Mouse (Mus musculus) spleen, adult 2 months (tissue): ENCODE results near the gene Mapk14. TPM values are rescaled to one million over a fixed set of nuclear protein-coding genes. Genes with fewer than 3 reads are reported as not detected.

Source experiments
- DNase-seq, 2 experiments: peaks; one replicate each; pipeline versions ENCODE4 v3.0.0 to v3.0.0-alpha.2; 2012 to 2021; ENCODE audit warnings: low spot score in 2 of 2, low read depth in 1 of 2
- H3K27ac ChIP-seq: fragments of 200-500 bp; 2 replicates; pipeline ENCODE4 v1.5.1; 2012; ENCODE audit warnings: low read length, inconsistent platforms; ENCODE audit not compliant: insufficient read depth
- H3K27me3 ChIP-seq: fragments of 200-500 bp; 2 replicates; pipeline ENCODE4 v1.6.1; 2012; ENCODE audit warnings: mild to moderate bottlenecking, moderate library complexity, low read length, inconsistent platforms; ENCODE audit not compliant: control insufficient read depth, insufficient read depth
- H3K36me3 ChIP-seq: fragments of 200-500 bp; 2 replicates; pipeline ENCODE4 v1.6.1; 2012; ENCODE audit warnings: mild to moderate bottlenecking, low read length, inconsistent platforms; ENCODE audit not compliant: control insufficient read depth, insufficient read depth
- H3K4me1 ChIP-seq: fragments of 200-500 bp; 2 replicates; pipeline ENCODE4 v1.6.1; 2011; ENCODE audit warnings: inconsistent platforms; ENCODE audit not compliant: control insufficient read depth, insufficient read depth, insufficient read length
- H3K4me3 ChIP-seq: fragments of 200-500 bp; 2 replicates; pipeline ENCODE4 v1.5.1; 2011; ENCODE audit warnings: mild to moderate bottlenecking, inconsistent platforms; ENCODE audit not compliant: insufficient read depth, insufficient read length; ENCODE audit errors: extremely low read depth
- CTCF ChIP-seq: fragments of 200-500 bp; IDR thresholded peaks from 2 replicates; pipeline ENCODE4 v1.5.1; 2011; ENCODE audit warnings: mild to moderate bottlenecking, inconsistent platforms; ENCODE audit not compliant: insufficient read depth, insufficient read length, insufficient replicate concordance; ENCODE audit errors: extremely low read depth
- POLR2A ChIP-seq: fragments of 200-500 bp; IDR thresholded peaks from 2 replicates; pipeline ENCODE4 v1.6.1; 2011; ENCODE audit warnings: low read depth, low read length, inconsistent platforms
- WGBS: fragments of 180-500 bp; shearing (Covaris S2); methylation state at CpG from one replicate; pipeline ENCODE4 v1.1.7; 2018; 5-methylcytosine and 5-hydroxymethylcytosine counted together
- polyA plus RNA-seq: library from polyadenylated mRNA; depleted of rRNA; stranded (reverse); fragments of >200 nt; gene quantifications from 2 replicates; pipeline ENCODE4 v1.2.3, GENCODE M21; 2012

Gene Mapk14
- polyA plus RNA-seq, 1 experiment = 83.1 TPM

DNA sequence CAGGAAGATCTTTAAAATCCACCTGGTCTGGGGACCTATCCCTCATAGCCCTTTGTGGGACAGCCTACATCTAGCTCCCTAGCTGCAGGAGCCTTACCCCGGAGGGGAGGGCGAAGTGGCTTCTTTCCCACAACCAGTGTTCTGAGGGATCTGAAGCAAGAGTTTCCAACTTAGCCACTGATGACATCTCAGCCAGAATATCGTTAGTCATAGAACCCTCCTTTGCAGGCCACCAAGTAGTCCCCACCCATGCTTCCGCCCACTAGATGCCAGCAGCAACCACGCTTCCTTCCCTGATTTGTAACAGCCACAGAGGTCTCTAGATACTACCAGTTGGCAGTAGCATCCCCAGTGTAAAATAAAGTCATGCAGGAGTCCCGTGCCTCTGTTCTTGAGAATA lies 59.5 kb downstream of the Mapk14 start:
- no peaks in the 10 kb centered on the region for H3K27me3 ChIP-seq
- no peak overlapping the region for H3K27ac ChIP-seq
- WGBS = 8% methylated on average over 6 of the region's 6 CpGs
- no peak overlapping the region for H3K4me3 ChIP-seq
- no peak for TF ChIP-seq POLR2A
- TF ChIP-seq CTCF = no peak
- DNase-seq = no peak
- H3K36me3 ChIP-seq = peaks cover 21% of the 10 kb centered on the region
- no peaks in the 10 kb centered on the region for H3K4me1 ChIP-seq

DNA sequence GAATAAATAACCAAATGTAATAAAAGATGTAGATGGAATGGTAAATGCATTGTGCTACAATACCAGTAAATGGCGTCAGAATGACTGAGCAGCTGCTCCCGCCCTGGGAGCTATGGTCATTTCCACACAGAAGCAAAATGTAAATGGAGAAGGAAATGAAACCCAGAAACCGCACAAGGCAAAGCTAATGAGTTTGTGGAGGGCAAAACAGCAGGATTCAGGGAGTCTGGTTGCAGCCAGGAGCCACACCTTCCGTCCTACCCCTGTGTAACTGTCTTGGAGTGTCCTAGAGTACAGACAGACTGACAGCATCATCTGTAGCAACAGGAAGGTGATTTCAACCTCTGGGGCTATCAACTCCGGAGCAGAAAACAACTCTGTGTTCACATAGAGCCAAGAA lies 65.3 kb downstream of the Mapk14 start:
- no peak for DNase-seq
- Histone ChIP-seq H3K4me3 (no peak overlapping the region), H3K27ac (no peak overlapping the region), H3K27me3 (no peaks in the 10 kb centered on the region), H3K36me3 (no peaks in the 10 kb centered on the region), H3K4me1 (no peaks in the 10 kb centered on the region)
- WGBS = 48% methylated on average over 5 of the region's 5 CpGs
- TF ChIP-seq POLR2A = no peak
- TF ChIP-seq CTCF = no peak

DNA sequence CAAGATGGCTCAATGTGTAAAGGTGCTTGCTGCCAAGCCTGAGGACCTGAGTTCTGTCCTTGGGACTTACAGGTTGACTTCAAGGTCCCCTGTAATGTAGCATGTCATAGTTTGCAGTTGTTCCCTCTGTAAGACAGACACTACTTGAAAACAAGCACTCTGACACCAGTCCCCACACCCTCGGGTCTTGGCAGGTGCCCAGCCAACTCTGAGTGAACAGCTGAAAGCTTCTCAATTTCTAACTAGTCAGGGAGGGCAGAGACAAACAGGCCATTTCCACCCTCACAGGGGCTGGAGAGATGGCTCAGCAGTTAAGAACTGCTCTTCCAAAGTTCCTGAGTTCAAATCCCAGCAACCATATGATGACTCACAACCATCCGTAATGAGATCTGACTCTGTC lies 66.3 kb downstream of the Mapk14 start:
- Histone ChIP-seq H3K4me1 (no peaks in the 10 kb centered on the region), H3K4me3 (no peak overlapping the region), H3K27ac (no peak overlapping the region), H3K36me3 (no peaks in the 10 kb centered on the region), H3K27me3 (no peaks in the 10 kb centered on the region)
- no peak for DNase-seq
- WGBS = 51% methylated on average over 2 of the region's 2 CpGs
- TF ChIP-seq POLR2A (no peak), CTCF (no peak)

GRCm38 (mm10) chr17:28760736-28761312 lies 69.7 kb downstream of the Mapk14 start:
- Histone ChIP-seq H3K4me3 (no peak overlapping the region), H3K27ac (no peak overlapping the region), H3K4me1 (no peaks in the 10 kb centered on the region), H3K27me3 (no peaks in the 10 kb centered on the region), H3K36me3 (no peaks in the 10 kb centered on the region)
- 73% methylated on average over 8 of the region's 8 CpGs for WGBS
- DNase-seq = no peak
- TF ChIP-seq CTCF (no peak), POLR2A (no peak)

- Histone ChIP-seq H3K4me1 (no peaks in the 10 kb centered on the region), H3K27me3 (no peaks in the 10 kb centered on the region), H3K27ac (no peak overlapping the region), H3K4me3 (no peak overlapping the region), H3K36me3 (no peaks in the 10 kb centered on the region)
- WGBS = 18% methylated on average over 3 of the region's 3 CpGs
- TF ChIP-seq POLR2A = no peak
- TF ChIP-seq CTCF = peak; percentile 90; the same call in 1 of the 2 replicates
- DNase-seq = peak; percentile 43 to 72
Measured at GRCm38 (mm10) chr17:28761871-28762270, 70.7 kb downstream of the Mapk14 start.

GRCm38 (mm10) chr17:28766203-28766602 lies 75.1 kb downstream of the Mapk14 start:
- no peak for DNase-seq
- peaks cover 12% of the 10 kb centered on the region for H3K4me1 ChIP-seq
- H3K27ac ChIP-seq = no peak overlapping the region
- peaks cover 16% of the 10 kb centered on the region for H3K27me3 ChIP-seq
- no peak overlapping the region for H3K4me3 ChIP-seq
- TF ChIP-seq CTCF (no peak), POLR2A (no peak)
- no peaks in the 10 kb centered on the region for H3K36me3 ChIP-seq
- WGBS = 60% methylated on average over 3 of the region's 3 CpGs

DNA sequence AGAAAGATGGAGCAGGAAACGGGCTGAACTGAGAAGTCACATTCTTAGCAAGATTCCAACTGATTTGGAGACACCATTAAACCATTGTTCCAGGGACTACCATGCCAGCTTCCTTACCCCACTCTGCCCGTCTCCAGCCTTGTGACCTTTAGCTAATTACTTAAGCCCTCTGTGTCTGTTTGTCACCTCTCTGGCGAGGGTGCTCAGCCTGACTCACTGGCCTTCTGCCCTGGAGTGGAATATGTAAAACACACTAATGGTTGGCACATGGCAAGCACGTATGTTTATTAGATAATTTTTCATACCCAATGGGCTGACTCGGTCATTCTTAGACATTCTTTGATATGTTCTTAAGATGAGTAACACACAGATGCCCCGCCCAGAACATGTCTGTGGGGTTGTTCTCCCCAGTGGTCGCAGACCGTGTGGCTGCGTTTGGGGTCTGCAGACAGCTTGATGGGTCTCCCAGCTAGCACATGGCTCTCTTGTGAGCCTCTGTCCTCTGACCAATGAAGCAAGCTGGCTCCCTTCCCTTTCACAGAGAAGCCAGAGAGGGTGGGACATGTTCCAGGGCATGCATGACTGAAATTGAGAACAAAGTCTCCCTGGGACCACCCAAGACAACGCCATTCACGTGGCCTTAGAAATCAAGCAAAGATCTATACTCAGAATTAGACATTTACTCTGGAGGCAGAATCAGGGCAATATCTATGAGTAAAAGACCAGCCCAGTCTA lies 75.8 kb downstream of the Mapk14 start:
- Histone ChIP-seq H3K27ac (no peak overlapping the region), H3K27me3 (peaks cover 16% of the 10 kb centered on the region), H3K36me3 (no peaks in the 10 kb centered on the region), H3K4me3 (no peak overlapping the region), H3K4me1 (peaks cover 12% of the 10 kb centered on the region)
- TF ChIP-seq CTCF (no peak), POLR2A (no peak)
- WGBS = 89% methylated on average over 11 of the region's 11 CpGs
- DNase-seq = no peak
